Mouse (Mus musculus) erythroblast, embryonic 14.5 days (primary cell): ENCODE data around the gene Palm2. TPM values are rescaled to one million over a fixed set of nuclear protein-coding genes. Genes with fewer than 3 reads are reported as not detected.

Experiments
- H3K27me3 ChIP-seq: 2 replicates; pipeline ENCODE4 v1.6.1; 2012; ENCODE audit warnings: inconsistent platforms; ENCODE audit not compliant: control insufficient read depth
- H3K36me3 ChIP-seq: 2 replicates; pipeline ENCODE4 v1.6.1; 2012; ENCODE audit warnings: mild to moderate bottlenecking, inconsistent platforms; ENCODE audit not compliant: control insufficient read depth
- H3K4me1 ChIP-seq: 2 replicates; pipeline ENCODE4 v1.6.1; 2012; ENCODE audit warnings: inconsistent platforms; ENCODE audit not compliant: control insufficient read depth
- H3K4me3 ChIP-seq: replicated peaks from 2 replicates; pipeline ENCODE3; 2012; ENCODE audit warnings: moderate library complexity, mild to moderate bottlenecking, inconsistent platforms
- H3K9me3 ChIP-seq: 2 replicates; pipeline ENCODE4 v1.6.1; 2012; ENCODE audit warnings: low read length, inconsistent platforms, mixed read lengths; ENCODE audit not compliant: control insufficient read depth
- GATA1 ChIP-seq: IDR thresholded peaks from 2 replicates; pipeline ENCODE4 v1.6.1; 2012; ENCODE audit warnings: low read length, inconsistent platforms, mixed read lengths
- TAL1 ChIP-seq: IDR thresholded peaks from 3 replicates; pipeline ENCODE4 v1.6.1; 2012; ENCODE audit warnings: low read length, inconsistent platforms, mixed read lengths
- polyA plus RNA-seq: library from polyadenylated mRNA; stranded (reverse); fragments of >175 nt; gene quantifications from 2 replicates; pipeline ENCODE4 v1.2.3, GENCODE M21; 2012

The Palm2 gene
- polyA plus RNA-seq, 1 experiment, result not detected

DNA sequence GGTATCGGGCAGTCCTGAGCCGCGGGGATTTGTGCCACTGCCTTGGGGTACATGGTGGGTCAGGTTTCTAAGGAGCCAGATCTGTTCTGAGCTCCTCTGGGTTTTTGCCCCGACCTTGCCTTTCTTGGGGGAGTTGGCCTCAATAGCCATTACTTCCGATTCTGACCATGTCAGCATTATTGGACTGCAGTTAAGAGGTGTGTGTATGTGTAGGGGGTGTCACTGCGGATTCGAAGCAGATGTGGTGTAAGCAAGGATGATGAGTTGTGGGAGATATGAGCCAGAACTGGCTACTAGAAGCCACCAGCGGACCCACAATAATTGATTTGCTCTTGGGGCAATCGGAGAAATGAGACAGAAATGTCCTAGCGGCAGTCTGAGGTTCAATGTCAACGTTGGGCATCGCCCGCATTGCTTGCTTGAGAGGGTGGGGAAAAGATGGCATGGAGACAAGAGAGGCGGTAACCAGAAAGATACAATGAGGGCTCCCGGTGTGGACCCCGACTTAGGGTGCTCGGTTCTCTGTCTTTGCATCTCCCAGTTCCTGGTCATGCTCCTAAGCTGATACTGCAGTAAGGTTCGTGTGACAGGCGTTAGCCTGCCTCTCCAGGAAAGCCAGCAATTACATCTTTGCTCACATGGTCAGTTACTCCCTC is 786 bp downstream of the Palm2 start:
- no peaks in the 10 kb centered on the region for H3K4me1 ChIP-seq
- H3K4me3 ChIP-seq, result no peak overlapping the region
- no peaks in the 10 kb centered on the region for H3K9me3 ChIP-seq
- no peak for TF ChIP-seq GATA1
- no peak for TF ChIP-seq TAL1
- H3K27me3 ChIP-seq, result peaks cover 28% of the 10 kb centered on the region
- H3K36me3 ChIP-seq, result no peaks in the 10 kb centered on the region

DNA sequence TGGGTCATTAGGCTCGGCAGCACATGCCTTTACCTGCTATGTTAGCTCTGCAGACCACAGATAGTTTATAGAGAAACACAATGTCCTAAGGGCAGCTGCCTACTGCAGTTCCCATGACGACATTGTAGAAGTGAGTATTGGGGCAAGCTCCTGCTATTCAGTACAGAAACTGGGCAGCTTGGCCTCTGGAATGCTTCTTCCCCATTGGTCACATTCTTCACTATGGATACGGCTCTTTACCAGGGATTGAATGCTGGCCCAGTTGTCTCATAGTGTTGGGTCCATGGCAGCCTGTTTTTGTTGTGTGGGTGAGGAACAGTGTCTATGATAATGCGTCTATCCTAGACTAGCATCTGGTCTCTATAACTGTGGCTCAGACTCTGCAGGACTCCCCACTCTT is 2.2 kb downstream of the Palm2 start:
- TF ChIP-seq TAL1 (no peak), GATA1 (no peak)

DNA sequence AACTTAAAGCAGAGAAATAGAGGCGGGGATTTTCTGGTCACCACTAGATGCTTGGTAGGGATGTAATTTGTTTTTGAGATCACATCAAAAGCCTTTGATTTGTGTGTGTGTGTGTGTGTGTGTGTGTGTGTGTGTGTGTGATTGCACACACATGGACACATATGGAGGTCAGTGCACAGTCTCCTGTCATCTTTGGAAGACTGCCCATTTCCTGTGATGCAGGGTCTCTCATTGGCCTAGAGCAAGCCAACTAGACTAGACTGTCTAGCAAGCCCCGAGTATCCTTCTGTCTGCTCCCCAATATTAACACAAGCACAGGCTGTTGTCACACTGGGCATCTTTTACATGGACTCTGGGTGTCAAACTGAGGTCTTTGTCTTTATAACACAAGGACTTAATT is 12.0 kb downstream of the Palm2 start:
- Histone ChIP-seq H3K4me1 (no peaks in the 10 kb centered on the region), H3K9me3 (peaks cover 7% of the 10 kb centered on the region), H3K27me3 (no peaks in the 10 kb centered on the region), H3K36me3 (no peaks in the 10 kb centered on the region), H3K4me3 (no peak overlapping the region)
- TF ChIP-seq TAL1 (no peak), GATA1 (no peak)

More for the DNA sequence above, 2.2 kb downstream of the Palm2 start:
- no peak overlapping the region for H3K4me3 ChIP-seq
- H3K36me3 ChIP-seq, result no peaks in the 10 kb centered on the region
- no peaks in the 10 kb centered on the region for H3K4me1 ChIP-seq
- H3K9me3 ChIP-seq, result no peaks in the 10 kb centered on the region
- peaks cover 28% of the 10 kb centered on the region for H3K27me3 ChIP-seq

DNA sequence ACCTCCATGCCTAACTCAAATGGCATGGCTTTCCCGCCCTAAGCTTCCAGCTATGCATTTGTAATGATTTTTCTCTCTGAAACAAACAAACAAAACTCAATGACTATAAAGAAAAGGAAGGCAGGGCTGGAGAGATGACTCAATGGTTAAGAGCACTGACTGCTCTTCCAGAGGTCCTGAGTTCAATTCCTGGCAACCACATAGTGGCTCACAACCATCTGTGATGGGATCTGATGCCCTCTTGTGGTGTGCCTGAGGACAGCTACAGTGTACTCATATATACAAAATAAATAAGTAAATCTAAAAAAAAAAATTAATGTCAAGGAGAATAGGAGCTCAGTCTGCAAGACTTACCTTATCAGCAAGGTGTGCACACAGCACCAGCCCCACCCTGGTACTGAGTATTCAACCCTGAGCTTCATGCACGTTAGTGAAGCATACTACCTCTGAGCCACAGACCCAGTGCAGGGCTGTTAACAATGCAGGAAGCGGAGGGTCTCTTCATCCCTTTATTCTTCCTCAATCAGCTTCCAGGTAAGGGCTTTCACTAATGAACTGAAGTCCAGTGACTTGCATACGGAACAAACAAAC is 12.9 kb downstream of the Palm2 start:
- Histone ChIP-seq H3K27me3 (no peaks in the 10 kb centered on the region), H3K4me1 (no peaks in the 10 kb centered on the region), H3K9me3 (peaks cover 7% of the 10 kb centered on the region), H3K4me3 (no peak overlapping the region), H3K36me3 (no peaks in the 10 kb centered on the region)
- no peak for TF ChIP-seq TAL1
- TF ChIP-seq GATA1, result no peak

GRCm38 (mm10) chr4:57451896-57452295 is 17.8 kb downstream of the Palm2 start:
- TF ChIP-seq GATA1 (no peak), TAL1 (no peak)
- no peaks in the 10 kb centered on the region for H3K27me3 ChIP-seq
- H3K4me1 ChIP-seq, result no peaks in the 10 kb centered on the region
- no peaks in the 10 kb centered on the region for H3K9me3 ChIP-seq
- no peak overlapping the region for H3K4me3 ChIP-seq
- no peaks in the 10 kb centered on the region for H3K36me3 ChIP-seq

DNA sequence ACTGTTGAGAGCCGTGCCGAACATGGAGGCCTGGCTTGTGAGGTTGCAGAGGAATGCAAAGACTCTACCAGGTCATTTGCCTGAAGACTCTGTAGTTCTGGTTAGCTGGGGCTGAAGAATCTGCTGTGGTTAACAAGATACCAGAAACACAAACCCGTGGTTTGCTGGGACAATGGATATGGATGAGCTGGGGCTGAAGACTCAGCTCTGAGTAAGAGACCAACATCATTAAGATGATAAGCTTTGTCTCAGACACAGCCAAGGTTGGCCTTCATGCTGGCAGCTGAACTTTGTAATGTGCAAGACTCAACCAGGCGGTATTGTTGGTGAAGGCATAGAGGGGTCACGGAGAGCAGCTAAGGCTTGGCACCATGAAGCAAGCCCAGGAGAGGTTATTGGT is 18.6 kb downstream of the Palm2 start:
- no peaks in the 10 kb centered on the region for H3K4me1 ChIP-seq
- no peaks in the 10 kb centered on the region for H3K36me3 ChIP-seq
- H3K27me3 ChIP-seq, result no peaks in the 10 kb centered on the region
- no peak overlapping the region for H3K4me3 ChIP-seq
- TF ChIP-seq TAL1 (no peak), GATA1 (no peak)
- no peaks in the 10 kb centered on the region for H3K9me3 ChIP-seq

- no peaks in the 10 kb centered on the region for H3K27me3 ChIP-seq
- no peaks in the 10 kb centered on the region for H3K9me3 ChIP-seq
- H3K4me3 ChIP-seq, result no peak overlapping the region
- no peaks in the 10 kb centered on the region for H3K4me1 ChIP-seq
- no peak for TF ChIP-seq TAL1
- no peak for TF ChIP-seq GATA1
- no peaks in the 10 kb centered on the region for H3K36me3 ChIP-seq
Observed at GRCm38 (mm10) chr4:57462378-57462777, 28.3 kb downstream of the Palm2 start.

GRCm38 (mm10) chr4:57482435-57482834 is 48.4 kb downstream of the Palm2 start:
- no peaks in the 10 kb centered on the region for H3K4me1 ChIP-seq
- H3K27me3 ChIP-seq, result no peaks in the 10 kb centered on the region
- no peaks in the 10 kb centered on the region for H3K9me3 ChIP-seq
- H3K4me3 ChIP-seq, result no peak overlapping the region
- TF ChIP-seq GATA1, result no peak
- TF ChIP-seq TAL1, result no peak
- H3K36me3 ChIP-seq, result no peaks in the 10 kb centered on the region

DNA sequence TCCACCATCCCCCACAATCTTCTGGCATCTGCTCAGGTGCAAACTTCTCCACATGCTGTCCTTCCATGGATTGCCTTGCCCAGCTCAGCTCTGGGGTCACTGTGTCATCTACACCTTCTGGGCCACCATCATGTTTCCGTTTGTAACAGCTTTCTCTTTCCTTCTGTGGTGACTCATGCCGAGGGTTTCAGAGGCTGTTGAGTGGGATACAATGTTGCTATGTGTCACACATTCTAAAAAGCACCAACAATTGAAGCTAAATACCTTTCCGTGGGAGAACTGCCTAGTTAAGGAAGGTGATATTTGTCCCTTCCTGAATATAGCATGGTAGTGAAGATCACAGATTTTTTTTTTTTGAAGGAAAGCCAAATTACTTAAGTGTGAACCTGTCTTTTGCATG is 52.3 kb downstream of the Palm2 start:
- no peaks in the 10 kb centered on the region for H3K4me1 ChIP-seq
- no peaks in the 10 kb centered on the region for H3K36me3 ChIP-seq
- no peak overlapping the region for H3K4me3 ChIP-seq
- no peaks in the 10 kb centered on the region for H3K9me3 ChIP-seq
- TF ChIP-seq TAL1 (no peak), GATA1 (no peak)
- no peaks in the 10 kb centered on the region for H3K27me3 ChIP-seq

- Histone ChIP-seq H3K4me1 (no peaks in the 10 kb centered on the region), H3K36me3 (no peaks in the 10 kb centered on the region), H3K27me3 (no peaks in the 10 kb centered on the region), H3K9me3 (no peaks in the 10 kb centered on the region), H3K4me3 (no peak overlapping the region)
- no peak for TF ChIP-seq GATA1
- TF ChIP-seq TAL1, result no peak
Observed at GRCm38 (mm10) chr4:57489887-57490286, 55.8 kb downstream of the Palm2 start.
